Mouse (Mus musculus): ENCODE measurements at regions not wholly inside any gene's neighbourhood (a gene's known extent, or its start where the extent isn't known, plus 50 kb on each side); places are given as distances from the start of the nearest gene placed in this dataset.

DNA sequence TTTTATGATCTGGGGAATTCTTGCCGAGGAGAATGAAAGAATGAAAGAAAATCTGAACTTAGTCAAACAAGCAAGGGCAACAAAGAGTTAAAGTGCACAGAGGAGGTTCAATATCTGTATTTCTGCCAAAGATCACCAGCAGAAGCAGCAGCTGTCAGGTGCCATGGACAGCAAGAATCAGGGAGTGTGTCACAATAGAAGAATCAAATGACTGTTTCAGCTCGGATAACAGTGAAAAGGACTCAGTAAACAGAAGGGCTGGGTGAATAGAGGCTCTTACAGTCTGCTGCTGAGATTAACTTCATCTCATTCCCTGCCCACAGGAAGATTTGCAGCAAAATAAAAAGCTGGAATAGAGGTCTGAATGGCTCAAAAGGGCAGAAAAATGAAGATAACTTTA, 495.3 kb upstream of the Gm5415 start:
- DNase-seq (ENCODE audit: low spot score), result peak; percentile 8

DNA sequence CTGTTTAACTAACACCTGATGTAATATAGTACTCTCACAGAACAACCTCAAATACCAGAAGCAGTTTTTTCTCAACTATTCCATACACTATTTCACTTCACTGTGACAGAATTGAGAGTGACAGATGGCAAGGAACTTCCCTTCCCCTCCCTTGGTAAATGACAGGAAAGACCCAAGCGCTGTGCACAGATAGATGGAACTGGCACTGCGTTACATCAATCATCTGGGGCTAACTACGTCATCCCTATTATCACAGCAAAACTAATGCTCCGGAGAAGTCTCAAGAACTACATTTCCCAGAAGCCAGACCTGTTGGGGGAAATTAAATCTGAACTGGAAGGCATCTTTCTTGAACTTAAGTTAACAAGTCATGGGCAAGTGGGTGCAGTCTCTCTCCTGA, 493.6 kb upstream of the Gm5415 start:
- no peak for DNase-seq (ENCODE audit: low spot score)

DNA sequence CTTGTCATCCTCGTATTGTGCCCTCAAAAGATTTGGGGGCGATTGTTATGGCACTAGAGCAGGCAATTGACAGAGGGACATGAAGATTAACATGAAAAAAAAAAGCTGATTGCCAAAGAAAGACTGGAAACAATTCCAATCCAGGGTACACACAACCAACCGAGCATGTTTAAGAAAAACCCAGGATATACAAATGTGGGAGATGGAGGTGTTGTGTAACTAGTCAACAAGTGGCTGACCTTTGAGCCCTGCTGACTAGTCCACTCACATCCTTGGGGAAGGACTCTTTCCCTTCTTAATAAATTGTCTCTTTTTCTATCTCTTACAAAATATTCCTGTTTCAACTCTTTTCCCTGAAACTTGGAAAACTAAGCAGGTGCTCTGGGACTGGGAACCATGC, 484.9 kb upstream of the Gm5415 start:
- DNase-seq (ENCODE audit: low spot score), result no peak

DNA sequence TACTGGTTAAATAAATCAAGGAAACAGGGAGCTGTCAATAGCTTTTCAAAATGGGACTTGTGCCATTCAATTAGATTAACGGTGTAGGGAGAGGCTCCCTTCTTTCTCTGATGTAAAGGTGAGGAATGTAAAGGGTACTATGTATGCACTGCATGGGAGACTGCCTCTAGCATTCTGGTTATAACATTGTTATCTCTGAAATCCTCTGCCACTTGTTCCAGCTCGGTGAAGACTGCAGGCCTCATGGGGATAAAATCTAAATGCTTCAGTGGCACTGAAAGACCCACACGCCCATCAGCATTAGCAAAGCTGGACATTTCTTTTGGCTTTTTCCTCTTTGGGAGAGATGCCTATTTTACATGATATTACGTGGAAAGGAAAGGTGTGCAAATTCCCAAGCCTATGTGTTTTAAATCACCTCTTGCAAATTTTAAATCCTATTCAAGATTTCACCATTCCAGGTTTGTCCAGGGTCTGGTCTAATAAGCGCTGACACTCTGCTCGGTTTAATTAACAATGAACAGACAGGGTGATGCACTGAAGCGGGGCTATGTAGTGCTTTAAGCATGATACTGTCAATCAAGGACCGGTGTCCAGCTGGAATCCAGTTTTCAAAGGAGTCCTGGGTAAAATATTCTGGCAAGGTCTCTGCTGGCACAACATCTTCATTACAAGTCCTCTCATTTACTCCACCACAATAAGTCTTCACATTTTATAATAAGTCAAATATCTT, 479.8 kb upstream of the Gm5415 start:
- DNase-seq (ENCODE audit: low spot score), result no peak

DNA sequence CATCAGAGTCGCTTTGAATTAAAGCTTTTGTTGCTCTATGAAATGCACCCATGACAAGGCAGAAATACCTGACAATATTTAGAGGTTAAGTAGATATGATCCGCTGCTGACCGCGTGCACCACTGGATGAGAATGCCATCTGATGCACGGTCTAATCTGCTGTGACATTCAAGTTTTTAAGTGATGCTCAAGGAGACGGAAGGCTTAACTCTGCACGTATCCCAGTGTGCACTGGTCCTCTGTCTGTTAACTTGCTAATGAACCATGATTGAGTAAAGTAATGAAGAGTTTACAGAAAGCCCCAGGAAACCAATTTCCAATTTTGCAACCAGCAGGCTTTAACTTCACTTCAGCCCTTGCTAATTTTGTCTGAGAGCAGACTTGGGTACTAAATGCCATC, 478.3 kb upstream of the Gm5415 start:
- no peak for DNase-seq (ENCODE audit: low spot score)

DNA sequence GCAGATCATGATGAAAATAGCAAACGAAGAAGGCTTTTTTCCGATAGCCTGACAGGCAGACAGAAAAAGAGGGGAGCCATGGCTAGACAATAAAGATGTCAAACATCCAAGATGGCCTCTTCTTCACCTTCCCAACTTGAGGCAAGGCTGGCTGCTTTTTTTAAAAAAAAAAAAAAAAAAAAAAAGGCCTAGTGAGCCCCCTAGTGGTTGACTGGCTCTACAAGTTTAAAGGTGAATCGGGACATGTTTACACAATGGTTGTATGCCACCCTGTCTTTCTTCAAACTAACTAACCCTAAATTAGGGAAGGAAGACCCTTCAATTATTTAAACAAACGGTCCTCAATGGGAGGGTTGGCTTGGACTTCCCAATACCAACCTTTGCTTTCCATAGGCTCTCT, 475.8 kb upstream of the Gm5415 start:
- DNase-seq (ENCODE audit: low spot score), result no peak

GRCm38 (mm10) chr1:33003992-33004391, 456.9 kb upstream of the Gm5415 start:
- DNase-seq (ENCODE audit: low spot score), result no peak

- no peak for DNase-seq (ENCODE audit: low spot score)
These were observed 417.9 kb upstream of the Gm5415 start for GRCm38 (mm10) chr1:32964957-32965356.

DNA sequence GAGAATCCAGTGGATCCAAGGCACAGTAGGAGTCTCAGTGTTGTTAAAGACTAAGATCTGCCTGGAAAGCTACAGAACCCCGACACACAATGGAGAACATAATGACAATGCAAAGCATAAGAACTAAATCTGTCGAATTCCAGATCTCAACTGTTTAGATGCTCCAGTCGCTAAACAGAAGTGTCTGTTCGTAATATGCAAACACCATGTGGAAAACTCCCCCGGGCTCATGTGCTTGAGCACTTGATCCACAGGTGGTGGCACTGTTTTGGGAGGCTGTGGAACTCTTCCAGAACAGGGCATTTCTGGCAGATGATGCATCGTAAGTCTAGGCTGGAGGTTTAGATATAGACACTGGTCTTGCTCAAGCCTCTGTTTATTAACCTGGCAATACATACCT, 412.2 kb upstream of the Gm5415 start:
- DNase-seq (ENCODE audit: low spot score), result peak; percentile 27

GRCm38 (mm10) chr1:32946254-32946653, 399.2 kb upstream of the Gm5415 start:
- no peak for DNase-seq (ENCODE audit: low spot score)

DNA sequence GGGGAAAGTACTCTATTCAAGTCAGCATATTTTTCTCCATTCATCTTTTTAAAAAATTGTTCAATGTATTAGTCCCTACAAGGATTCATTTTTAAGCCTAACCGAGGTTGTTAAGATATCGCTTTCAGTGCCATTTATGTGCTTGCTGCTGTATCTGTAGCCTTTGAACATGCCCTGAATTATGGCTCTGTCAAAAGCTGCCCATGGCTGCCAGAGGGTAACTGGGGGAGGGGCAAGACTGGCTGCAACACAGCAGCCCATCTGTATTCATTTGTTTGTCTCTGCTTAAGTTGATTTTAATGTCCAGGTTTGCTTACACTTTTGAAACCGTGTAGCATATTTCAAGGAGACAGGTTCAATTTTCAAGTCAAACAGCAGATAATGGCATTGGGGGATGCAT, 383.3 kb upstream of the Gm5415 start:
- no peak for DNase-seq (ENCODE audit: low spot score)

DNA sequence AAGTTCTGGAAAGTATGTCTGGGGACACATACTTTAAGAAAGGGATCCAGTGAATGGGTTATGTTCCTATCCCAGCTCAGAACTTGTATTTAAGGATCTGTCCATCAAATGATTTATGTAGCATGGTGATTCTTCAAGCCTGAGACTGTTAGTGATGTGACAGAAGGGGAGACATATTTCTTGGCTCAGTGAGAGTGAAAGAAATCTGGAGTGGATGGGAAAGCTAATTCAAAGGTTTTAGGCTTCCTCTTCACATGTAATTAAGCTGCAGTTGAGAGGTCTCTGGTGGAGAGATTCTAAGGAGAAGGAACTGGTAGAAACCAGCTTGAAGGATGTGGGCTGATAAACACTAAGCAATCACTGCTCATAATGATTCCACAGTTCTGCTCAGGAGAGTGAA, 355.3 kb upstream of the Gm5415 start:
- no peak for DNase-seq (ENCODE audit: low spot score)

DNA sequence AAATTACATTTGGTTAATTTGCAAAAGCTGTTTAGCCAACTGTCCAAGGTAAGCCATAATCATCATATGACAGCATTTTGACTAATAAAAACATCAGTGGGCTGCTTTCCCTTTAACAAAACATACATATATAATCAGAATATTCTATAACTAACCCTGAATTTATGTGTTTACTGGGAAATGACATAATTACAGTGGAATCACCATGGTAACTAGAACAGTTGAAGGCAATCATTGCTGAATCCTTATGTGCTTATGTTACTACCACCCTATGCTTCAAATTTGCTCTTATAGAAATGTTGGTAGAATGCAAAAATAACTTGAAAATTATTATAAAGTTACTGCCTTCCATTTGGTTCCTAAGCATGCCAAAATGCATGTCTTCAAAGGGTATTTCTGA, 340.6 kb upstream of the Gm5415 start:
- DNase-seq (ENCODE audit: low spot score), result no peak

- DNase-seq (ENCODE audit: low spot score), result no peak
These were observed 325.8 kb upstream of the Gm5415 start for GRCm38 (mm10) chr1:32872920-32873319.

DNA sequence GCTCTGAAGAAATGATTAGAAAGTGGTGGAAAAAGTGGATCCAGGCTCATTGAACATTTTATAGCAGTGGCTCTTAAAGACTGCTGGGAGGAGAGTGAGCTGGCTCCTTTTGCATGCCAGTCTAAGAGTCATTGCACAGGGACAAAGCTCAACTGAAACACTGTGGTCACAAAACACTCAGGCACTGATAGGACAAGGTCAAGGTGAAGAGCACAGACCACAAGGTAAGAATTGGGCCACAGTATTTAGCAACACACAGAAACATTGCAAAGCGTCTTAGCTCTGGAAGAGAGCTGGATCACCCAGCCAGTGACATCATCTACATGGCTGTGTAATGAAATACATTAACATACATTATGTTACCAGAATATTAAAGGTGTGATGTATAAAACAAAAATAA, 319.0 kb upstream of the Gm5415 start:
- DNase-seq (ENCODE audit: low spot score), result no peak

- no peak for DNase-seq (ENCODE audit: low spot score)
These were observed 310.9 kb upstream of the Gm5415 start for GRCm38 (mm10) chr1:32858040-32858439.
